Mouse (Mus musculus) spleen, adult 2 months (tissue): Measurements from ENCODE around the gene Rpusd1.

Experiments used
- CTCF ChIP-seq: fragments of 200-500 bp; IDR thresholded peaks from 2 replicates; pipeline ENCODE4 v1.5.1; 2011; ENCODE audit warnings: mild to moderate bottlenecking, inconsistent platforms; ENCODE audit not compliant: insufficient read depth, insufficient read length, insufficient replicate concordance; ENCODE audit errors: extremely low read depth
- POLR2A ChIP-seq: fragments of 200-500 bp; IDR thresholded peaks from 2 replicates; pipeline ENCODE4 v1.6.1; 2011; ENCODE audit warnings: low read depth, low read length, inconsistent platforms

- no peak for TF ChIP-seq CTCF
- TF ChIP-seq POLR2A, result no peak
Observed at GRCm38 (mm10) chr17:25688922-25689321, 38.5 kb upstream of the Rpusd1 start.
